Mouse (Mus musculus) kidney, embryonic 15.5 days (tissue): ENCODE measurements around the gene Cdk15. TPM values are rescaled to one million over a fixed set of nuclear protein-coding genes. Genes with fewer than 3 reads are reported as not detected.

Experiments
- ATAC-seq: fragments of 200-750 bp; cut with Nextera tagmentation; replicated peaks from 2 replicates; pipeline ENCODE4 v1.8.0; 2017; ENCODE audit warnings: moderate TSS enrichment; ENCODE audit not compliant: low FRiP score
- H3K27ac ChIP-seq: fragments of 300-500 bp; sonication (generic); 2 replicates; pipeline ENCODE4 v1.5.1; 2015; ENCODE audit warnings: mild to moderate bottlenecking, inconsistent platforms
- H3K27me3 ChIP-seq: fragments of 300-500 bp; sonication (generic); 2 replicates; pipeline ENCODE4 v1.6.1; 2015; ENCODE audit warnings: inconsistent platforms
- H3K36me3 ChIP-seq: fragments of 300-500 bp; sonication (generic); 2 replicates; pipeline ENCODE4 v1.6.1; 2015; ENCODE audit warnings: inconsistent platforms
- H3K4me1 ChIP-seq: fragments of 300-500 bp; sonication (generic); 2 replicates; pipeline ENCODE4 v1.6.1; 2015; ENCODE audit warnings: inconsistent platforms
- H3K4me2 ChIP-seq: fragments of 300-500 bp; sonication (generic); 2 replicates; pipeline ENCODE4 v1.6.1; 2015; ENCODE audit warnings: moderate library complexity, mild to moderate bottlenecking, inconsistent platforms
- H3K4me3 ChIP-seq: fragments of 300-500 bp; sonication (generic); replicated peaks from 2 replicates; pipeline ENCODE4 v1.5.1; 2015; ENCODE audit warnings: mild to moderate bottlenecking, inconsistent platforms
- H3K9ac ChIP-seq: fragments of 300-500 bp; sonication (generic); 2 replicates; pipeline ENCODE4 v1.6.1; 2015; ENCODE audit warnings: mild to moderate bottlenecking, inconsistent platforms
- H3K9me3 ChIP-seq: fragments of 300-500 bp; sonication (generic); replicated peaks from 2 replicates; pipeline ENCODE4 v1.6.1; 2016; ENCODE audit warnings: inconsistent platforms
- WGBS: fragments of 180-500 bp; shearing (Covaris S2); methylation state at CpG from one replicate; pipeline ENCODE4 v1.1.7; 2015; ENCODE audit warnings: mixed read lengths; 5-methylcytosine and 5-hydroxymethylcytosine counted together
- polyA plus RNA-seq: library from polyadenylated mRNA; unstranded; fragments of >200 nt; fragmentation: Nextera tagmentation; extraction: Ambion mirVana; gene quantifications from 2 replicates; pipeline ENCODE4 v1.2.1, GENCODE M21; 2015

Cdk15 gene
- polyA plus RNA-seq, 1 experiment from 2014 or later: 0.74 TPM

- Histone ChIP-seq H3K9me3 (no peaks in the 10 kb centered on the region), H3K4me3 (no peak overlapping the region)
- WGBS: 73% methylated on average over 6 of the region's 6 CpGs
Observed at GRCm38 (mm10) chr1:59389181-59389580, 132.5 kb downstream of the Cdk15 start.

DNA sequence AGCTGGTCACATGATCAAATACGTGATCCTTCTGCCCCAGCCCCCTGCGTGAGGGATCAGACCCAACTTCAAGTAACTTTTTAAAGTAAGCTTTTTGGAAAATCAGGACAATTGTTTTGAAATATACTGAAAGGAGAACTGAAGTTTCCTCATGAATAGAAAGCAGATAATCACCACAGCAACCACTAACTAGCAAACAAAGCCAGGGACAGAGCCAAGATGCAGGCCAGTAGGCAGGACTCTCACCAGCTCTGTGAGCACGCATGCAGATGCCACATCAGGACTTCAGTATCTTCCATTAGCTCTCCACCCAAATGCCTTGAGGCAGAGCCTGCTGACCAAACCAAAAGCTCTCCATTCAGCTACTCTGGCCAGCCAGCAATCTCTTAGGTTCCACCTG lies 135.0 kb downstream of the Cdk15 start:
- Histone ChIP-seq H3K4me2 (no peak overlapping the region), H3K27me3 (peaks cover 17% of the 10 kb centered on the region; the same call in 1 of the 2 replicates), H3K9ac (no peak overlapping the region), H3K27ac (no peak overlapping the region), H3K4me1 (peaks cover 41% of the 10 kb centered on the region), H3K36me3 (no peaks in the 10 kb centered on the region), H3K4me3 (no peak overlapping the region), H3K9me3 (no peaks in the 10 kb centered on the region)
- no peak for ATAC-seq
- WGBS: 67% methylated on average over 3 of the region's 3 CpGs

More at GRCm38 (mm10) chr1:59389181-59389580, 132.5 kb downstream of the Cdk15 start:
- H3K4me1 ChIP-seq: peaks cover 21% of the 10 kb centered on the region
- ATAC-seq: no peak
- no peak overlapping the region for H3K27ac ChIP-seq
- no peak overlapping the region for H3K4me2 ChIP-seq
- H3K27me3 ChIP-seq: peaks cover 21% of the 10 kb centered on the region; the same call in 1 of the 2 replicates
- no peaks in the 10 kb centered on the region for H3K36me3 ChIP-seq
- H3K9ac ChIP-seq: no peak overlapping the region

GRCm38 (mm10) chr1:59394072-59394471 lies 137.4 kb downstream of the Cdk15 start:
- H3K27ac ChIP-seq: peak overlapping the region; percentile 84
- peak; percentile 11; the same call in 1 of the 2 replicates for ATAC-seq
- 46% methylated on average over 4 of the region's 4 CpGs for WGBS

GRCm38 (mm10) chr1:59394616-59395015 lies 137.9 kb downstream of the Cdk15 start:
- peak; percentile 83 for ATAC-seq
- H3K27ac ChIP-seq: peak overlapping the region; percentile 84
- WGBS: 19% methylated on average over 6 of the region's 6 CpGs

More at GRCm38 (mm10) chr1:59394072-59394471, 137.4 kb downstream of the Cdk15 start:
- peaks cover 17% of the 10 kb centered on the region; the same call in 1 of the 2 replicates for H3K27me3 ChIP-seq
- no peak overlapping the region for H3K9ac ChIP-seq
- peaks cover 51% of the 10 kb centered on the region for H3K4me1 ChIP-seq
- no peak overlapping the region for H3K4me2 ChIP-seq
- no peaks in the 10 kb centered on the region for H3K9me3 ChIP-seq
- H3K4me3 ChIP-seq: no peak overlapping the region
- no peaks in the 10 kb centered on the region for H3K36me3 ChIP-seq

GRCm38 (mm10) chr1:59395992-59396391 lies 139.3 kb downstream of the Cdk15 start:
- no peak overlapping the region for H3K4me3 ChIP-seq
- H3K9ac ChIP-seq: no peak overlapping the region
- peaks cover 62% of the 10 kb centered on the region for H3K4me1 ChIP-seq
- H3K27me3 ChIP-seq: 0 out of 2 replicates have a peak, but pooled peaks cover 11% of the 10 kb centered on the region
- 16% methylated on average over 2 of the region's 2 CpGs for WGBS
- no peak for ATAC-seq
- peak overlapping the region; percentile 84 for H3K27ac ChIP-seq
- H3K36me3 ChIP-seq: no peaks in the 10 kb centered on the region
- H3K9me3 ChIP-seq: no peaks in the 10 kb centered on the region
- H3K4me2 ChIP-seq: no peak overlapping the region

More at GRCm38 (mm10) chr1:59394616-59395015, 137.9 kb downstream of the Cdk15 start:
- Histone ChIP-seq H3K4me3 (no peak overlapping the region), H3K4me2 (peak overlapping the region; percentile 10; the same call in 1 of the 2 replicates), H3K36me3 (no peaks in the 10 kb centered on the region), H3K9ac (no peak overlapping the region), H3K9me3 (no peaks in the 10 kb centered on the region), H3K4me1 (peaks cover 56% of the 10 kb centered on the region), H3K27me3 (peaks cover 15% of the 10 kb centered on the region; the same call in 1 of the 2 replicates)

GRCm38 (mm10) chr1:59399554-59400325 lies 143.0 kb downstream of the Cdk15 start:
- 0 out of 2 replicates have a peak overlapping the region, but pooled peaks have one; percentile 14 for H3K4me2 ChIP-seq
- H3K4me1 ChIP-seq: peaks cover 54% of the 10 kb centered on the region
- peak overlapping the region; percentile 78 for H3K27ac ChIP-seq
- no peak overlapping the region for H3K9ac ChIP-seq
- H3K9me3 ChIP-seq: no peaks in the 10 kb centered on the region
- 24% methylated on average over 2 of the region's 2 CpGs for WGBS
- H3K36me3 ChIP-seq: no peaks in the 10 kb centered on the region
- ATAC-seq: peak; percentile 86
- no peaks in the 10 kb centered on the region for H3K27me3 ChIP-seq
- no peak overlapping the region for H3K4me3 ChIP-seq

DNA sequence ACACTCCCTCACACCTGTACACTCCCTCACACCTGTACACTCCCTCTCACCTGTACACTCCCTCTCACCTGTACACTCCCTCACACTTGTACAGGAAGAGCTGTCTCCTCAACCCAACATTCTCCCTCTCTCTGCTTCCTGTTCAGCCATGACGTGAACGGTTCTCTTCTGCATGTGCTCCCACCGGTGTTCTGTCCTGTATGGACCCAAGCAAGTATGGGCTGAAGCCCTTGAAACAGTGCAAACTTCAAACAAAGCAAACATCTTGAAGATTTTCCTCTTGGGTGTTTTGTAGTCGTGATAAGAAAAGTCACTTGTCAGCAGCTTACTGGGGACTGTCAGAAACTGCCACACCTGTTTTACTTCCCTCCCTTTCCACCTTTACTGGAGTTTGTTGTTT lies 144.5 kb downstream of the Cdk15 start:
- Histone ChIP-seq H3K4me3 (no peak overlapping the region), H3K9ac (no peak overlapping the region), H3K27me3 (no peaks in the 10 kb centered on the region), H3K9me3 (no peaks in the 10 kb centered on the region), H3K4me1 (peaks cover 44% of the 10 kb centered on the region), H3K27ac (no peak overlapping the region), H3K4me2 (no peak overlapping the region), H3K36me3 (no peaks in the 10 kb centered on the region)
- no peak for ATAC-seq
- 78% methylated on average over 4 of the region's 4 CpGs for WGBS

Other genes with a start within 250 kb of the Cdk15 start
- not detected in 2 replicates for gene C2cd6, start 162.0 kb upstream of the Cdk15 start, polyA plus RNA-seq
- 39.0 and 42.9 TPM in 2 replicates for gene Tmem237, start 136.5 kb upstream of the Cdk15 start, polyA plus RNA-seq
- gene Mpp4, start 93.5 kb upstream of the Cdk15 start, polyA plus RNA-seq: 0.27 and 0.35 TPM in 2 replicates
- 10.9 and 12.9 TPM in 2 replicates for gene Als2, start 19.7 kb upstream of the Cdk15 start, polyA plus RNA-seq
- 19.1 and 19.5 TPM in 2 replicates for gene Fzd7, start 225.5 kb downstream of the Cdk15 start, polyA plus RNA-seq